Mouse (Mus musculus) spleen, adult 2 months (tissue): ENCODE results near the gene Hsf2bp. TPM values are rescaled to one million over a fixed set of nuclear protein-coding genes. Genes with fewer than 3 reads are reported as not detected.

Experiments
- DNase-seq, 2 experiments: peaks; one replicate each; pipeline versions ENCODE4 v3.0.0 to v3.0.0-alpha.2; 2012 to 2021; ENCODE audit warnings: low spot score in 2 of 2, low read depth in 1 of 2
- H3K27ac ChIP-seq: fragments of 200-500 bp; 2 replicates; pipeline ENCODE4 v1.5.1; 2012; ENCODE audit warnings: low read length, inconsistent platforms; ENCODE audit not compliant: insufficient read depth
- H3K27me3 ChIP-seq: fragments of 200-500 bp; 2 replicates; pipeline ENCODE4 v1.6.1; 2012; ENCODE audit warnings: mild to moderate bottlenecking, moderate library complexity, low read length, inconsistent platforms; ENCODE audit not compliant: control insufficient read depth, insufficient read depth
- H3K36me3 ChIP-seq: fragments of 200-500 bp; 2 replicates; pipeline ENCODE4 v1.6.1; 2012; ENCODE audit warnings: mild to moderate bottlenecking, low read length, inconsistent platforms; ENCODE audit not compliant: control insufficient read depth, insufficient read depth
- H3K4me1 ChIP-seq: fragments of 200-500 bp; 2 replicates; pipeline ENCODE4 v1.6.1; 2011; ENCODE audit warnings: inconsistent platforms; ENCODE audit not compliant: control insufficient read depth, insufficient read depth, insufficient read length
- H3K4me3 ChIP-seq: fragments of 200-500 bp; 2 replicates; pipeline ENCODE4 v1.5.1; 2011; ENCODE audit warnings: mild to moderate bottlenecking, inconsistent platforms; ENCODE audit not compliant: insufficient read depth, insufficient read length; ENCODE audit errors: extremely low read depth
- CTCF ChIP-seq: fragments of 200-500 bp; IDR thresholded peaks from 2 replicates; pipeline ENCODE4 v1.5.1; 2011; ENCODE audit warnings: mild to moderate bottlenecking, inconsistent platforms; ENCODE audit not compliant: insufficient read depth, insufficient read length, insufficient replicate concordance; ENCODE audit errors: extremely low read depth
- POLR2A ChIP-seq: fragments of 200-500 bp; IDR thresholded peaks from 2 replicates; pipeline ENCODE4 v1.6.1; 2011; ENCODE audit warnings: low read depth, low read length, inconsistent platforms
- WGBS: fragments of 180-500 bp; shearing (Covaris S2); methylation state at CpG from one replicate; pipeline ENCODE4 v1.1.7; 2018; 5-methylcytosine and 5-hydroxymethylcytosine counted together
- polyA plus RNA-seq: library from polyadenylated mRNA; depleted of rRNA; stranded (reverse); fragments of >200 nt; gene quantifications from 2 replicates; pipeline ENCODE4 v1.2.3, GENCODE M21; 2012

Gene Hsf2bp
- polyA plus RNA-seq, 1 experiment: 0.15 TPM

GRCm38 (mm10) chr17:32036509-32037438 is 625 bp upstream of the Hsf2bp start:
- Histone ChIP-seq H3K4me3 (peak overlapping the region; percentile 76), H3K27ac (no peak overlapping the region), H3K36me3 (no peaks in the 10 kb centered on the region), H3K4me1 (peaks cover 4% of the 10 kb centered on the region; the same call in 1 of the 2 replicates), H3K27me3 (no peaks in the 10 kb centered on the region)
- DNase-seq: no peak
- no peak for TF ChIP-seq CTCF
- TF ChIP-seq POLR2A: no peak
- WGBS: under 1% methylated on average over 46 of the region's 46 CpGs

GRCm38 (mm10) chr17:32034322-32034721 is 1.8 kb downstream of the Hsf2bp start:
- Histone ChIP-seq H3K4me3 (no peak overlapping the region), H3K27me3 (no peaks in the 10 kb centered on the region), H3K4me1 (peaks cover 4% of the 10 kb centered on the region; the same call in 1 of the 2 replicates), H3K36me3 (no peaks in the 10 kb centered on the region), H3K27ac (no peak overlapping the region)
- no peak for DNase-seq
- TF ChIP-seq POLR2A: no peak
- no peak for TF ChIP-seq CTCF
- 93% methylated on average over 23 of the region's 23 CpGs for WGBS

- WGBS: 87% methylated on average over 7 of the region's 7 CpGs
- Histone ChIP-seq H3K36me3 (no peaks in the 10 kb centered on the region), H3K4me1 (peaks cover 4% of the 10 kb centered on the region; the same call in 1 of the 2 replicates), H3K27me3 (no peaks in the 10 kb centered on the region), H3K4me3 (no peak overlapping the region), H3K27ac (no peak overlapping the region)
- TF ChIP-seq POLR2A (no peak), CTCF (no peak)
- DNase-seq: no peak
Observed at GRCm38 (mm10) chr17:32031684-32032083, 4.5 kb downstream of the Hsf2bp start.

GRCm38 (mm10) chr17:32028301-32028700 is 7.8 kb downstream of the Hsf2bp start:
- no peaks in the 10 kb centered on the region for H3K27me3 ChIP-seq
- H3K36me3 ChIP-seq: no peaks in the 10 kb centered on the region
- no peak for DNase-seq
- H3K4me1 ChIP-seq: no peaks in the 10 kb centered on the region
- TF ChIP-seq POLR2A (no peak), CTCF (no peak)
- H3K4me3 ChIP-seq: no peak overlapping the region
- no peak overlapping the region for H3K27ac ChIP-seq
- 85% methylated on average over 3 of the region's 3 CpGs for WGBS

GRCm38 (mm10) chr17:32027666-32028065 is 8.5 kb downstream of the Hsf2bp start:
- Histone ChIP-seq H3K4me3 (no peak overlapping the region), H3K36me3 (no peaks in the 10 kb centered on the region), H3K27ac (no peak overlapping the region), H3K27me3 (no peaks in the 10 kb centered on the region), H3K4me1 (no peaks in the 10 kb centered on the region)
- WGBS: 29% methylated on average over 3 of the region's 3 CpGs
- DNase-seq: no peak
- TF ChIP-seq CTCF (no peak), POLR2A (no peak)

- WGBS: 23% methylated on average over 2 of the region's 2 CpGs
- no peak for TF ChIP-seq POLR2A
- peak; percentile 70; the same call in 1 of the 2 replicates for TF ChIP-seq CTCF
- Histone ChIP-seq H3K27ac (no peak overlapping the region), H3K27me3 (no peaks in the 10 kb centered on the region), H3K36me3 (no peaks in the 10 kb centered on the region), H3K4me1 (no peaks in the 10 kb centered on the region), H3K4me3 (no peak overlapping the region)
- peak; percentile 28 to 61 for DNase-seq
Observed at GRCm38 (mm10) chr17:32025386-32025785, 10.8 kb downstream of the Hsf2bp start.

GRCm38 (mm10) chr17:32024671-32025073 is 11.5 kb downstream of the Hsf2bp start:
- TF ChIP-seq CTCF: no peak
- TF ChIP-seq POLR2A: no peak
- WGBS: 78% methylated on average over 5 of the region's 5 CpGs
- H3K36me3 ChIP-seq: no peaks in the 10 kb centered on the region

More at GRCm38 (mm10) chr17:32024671-32025073, 11.5 kb downstream of the Hsf2bp start:
- Histone ChIP-seq H3K27ac (no peak overlapping the region), H3K4me3 (no peak overlapping the region), H3K4me1 (no peaks in the 10 kb centered on the region), H3K27me3 (no peaks in the 10 kb centered on the region)
- no peak for DNase-seq
